In the genomic region with DNA sequence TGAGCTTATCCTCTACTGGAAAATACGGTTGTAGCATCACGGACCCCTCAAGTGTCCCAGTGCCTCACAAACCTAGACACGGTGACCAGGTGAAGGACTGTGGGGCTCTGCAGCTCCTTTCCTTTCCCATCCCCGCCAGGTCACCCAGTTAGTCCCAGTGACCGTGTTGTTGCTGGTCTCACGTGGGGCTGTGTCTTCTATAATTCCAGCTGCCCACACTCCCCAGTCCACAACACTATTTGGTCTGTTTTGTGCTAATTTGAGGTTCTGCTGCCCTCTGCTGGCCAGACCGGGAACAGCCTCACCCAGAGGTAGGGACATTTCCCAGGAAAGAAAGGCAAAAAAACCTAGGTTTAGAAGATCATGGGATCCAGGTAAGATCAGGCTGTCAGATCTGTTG, we compare ENCODE assay signal across 10 mouse cellular contexts.
DNase-seq lines count a peak whose midpoint lies in the region; ATAC-seq and TF ChIP-seq lines count a peak whose summit lies in the region.
"Had no signal": no experiment of that assay in that cellular context is flagged by ENCODE, and none has a peak within 500 bp of the region (broad histone marks: within the 10 kb centered on the region; RNA-seq: fewer than 3 reads in every experiment).

No protein-coding gene starts in this region.

- no peak for TF ChIP-seq POLR2A in cerebellum, adult 2 months (IDR thresholded peaks at IDR 0.05; ENCODE audit: borderline replicate concordance, insufficient read depth, low read length)

- H3K4me2 ChIP-seq in heart, embryonic 11.5 days: no peak overlapping the region
- H3K4me2 ChIP-seq in intestine, embryonic 16.5 days (ENCODE audit: low read depth, low read length): no peak overlapping the region
- H3K4me2 ChIP-seq in midbrain, embryonic 14.5 days (ENCODE audit: low read length): no peak overlapping the region

- no peaks in the 10 kb centered on the region; the same call in none of the 2 replicates for H3K4me1 ChIP-seq in heart, embryonic 11.5 days (ENCODE audit: control insufficient read depth, insufficient read depth, low read length)
- H3K4me1 ChIP-seq in cerebellum, adult 2 months (ENCODE audit: control insufficient read depth, insufficient read depth, low read length): no peaks in the 10 kb centered on the region
- H3K4me1 ChIP-seq in intestine, embryonic 16.5 days (ENCODE audit: control insufficient read depth, insufficient read depth, low read length): peaks cover 3% of the 10 kb centered on the region
- no peaks in the 10 kb centered on the region for H3K4me1 ChIP-seq in midbrain, embryonic 14.5 days (ENCODE audit: control insufficient read depth, insufficient read depth, low read length)

- no peak overlapping the region for H3K9ac ChIP-seq in heart, embryonic 11.5 days (ENCODE audit: low read depth, low read length)
- no peak overlapping the region for H3K9ac ChIP-seq in intestine, embryonic 16.5 days (ENCODE audit: low read depth, low read length)
- H3K9ac ChIP-seq in midbrain, embryonic 14.5 days (replicated peaks; ENCODE audit: low read length): no peak overlapping the region

- no peaks in the 10 kb centered on the region for H3K9me3 ChIP-seq in heart, embryonic 11.5 days (replicated peaks; ENCODE audit: control insufficient read depth, low read length)
- H3K9me3 ChIP-seq in intestine, embryonic 16.5 days (ENCODE audit: control insufficient read depth, low read length): no peaks in the 10 kb centered on the region
- H3K9me3 ChIP-seq in midbrain, embryonic 14.5 days (ENCODE audit: control insufficient read depth, low read length): no peaks in the 10 kb centered on the region

- 0 out of 2 replicates have a peak, but pooled peaks cover 3% of the 10 kb centered on the region for H3K36me3 ChIP-seq in heart, embryonic 11.5 days (ENCODE audit: control insufficient read depth, insufficient read depth, low read length)
- no peaks in the 10 kb centered on the region for H3K36me3 ChIP-seq in intestine, embryonic 16.5 days (ENCODE audit: control insufficient read depth, insufficient read depth, low read length)
- H3K36me3 ChIP-seq in midbrain, embryonic 14.5 days (ENCODE audit: control insufficient read depth, insufficient read depth, low read length): peaks cover 14% of the 10 kb centered on the region

- ATAC-seq in heart, embryonic 11.5 days (replicated peaks; ENCODE audit: insufficient number of reproducible peaks, low FRiP score, low TSS enrichment): no peak
- peak; percentile 56; the same call in 1 of the 2 replicates for ATAC-seq in frontal cortex, adult (ENCODE audit: low TSS enrichment)
- peak; percentile 39; the same call in 1 of the 2 replicates for ATAC-seq in intestine, embryonic 16.5 days
- ATAC-seq in midbrain, embryonic 14.5 days (ENCODE audit: low FRiP score, low TSS enrichment): peak; percentile 53; the same call in 1 of the 2 replicates
- ATAC-seq: Patski had no signal

- intact Hi-C loops in left cerebral cortex, postnatal 36 days (cut with DNase I): loop anchor here (1.0 to 10.0 kb wide), 3 partner anchors 117 to 425 kb away; partner anchors contain the start of gene Galnt2

- DNase-seq in heart, adult 11 months: peak; percentile 96
- DNase-seq in cerebellum, adult 2 months: peak; percentile 69 to 89
- DNase-seq in left cerebral cortex, postnatal 36 days (ENCODE audit: low spot score in 2 of 2): peak; percentile 75 to 83
- DNase-seq in midbrain, embryonic 14.5 days: peak; percentile 90
- peak; percentile 61 for DNase-seq in spleen, adult 12 weeks (ENCODE audit: low spot score)

- 38% methylated on average over 7 of the region's 7 CpGs for WGBS in heart, embryonic 11.5 days (ENCODE audit: insufficient replicate concordance)
- 35% methylated on average over 7 of the region's 7 CpGs for WGBS in cerebellum, adult 2 months
- 39% methylated on average over 7 of the region's 7 CpGs for WGBS in intestine, embryonic 16.5 days
- WGBS in midbrain, embryonic 14.5 days: 37% methylated on average over 7 of the region's 7 CpGs

- peak; percentile 97 for TF ChIP-seq CTCF in cerebellum, adult 2 months (IDR thresholded peaks at IDR 0.05; ENCODE audit: borderline replicate concordance, insufficient read depth, low read depth, low read length)

- H3K4me3 ChIP-seq in heart, embryonic 11.5 days (ENCODE audit: low read depth, low read length): no peak overlapping the region
- H3K4me3 ChIP-seq in cerebellum, adult 2 months (replicated peaks; ENCODE audit: insufficient read depth, low read depth, low read length): no peak overlapping the region
- H3K4me3 ChIP-seq in intestine, embryonic 16.5 days (ENCODE audit: low read length): no peak overlapping the region
- no peak overlapping the region for H3K4me3 ChIP-seq in midbrain, embryonic 14.5 days (replicated peaks; ENCODE audit: low read depth, low read length)
- H3K4me3 ChIP-seq: myocyte had no signal

- no peaks in the 10 kb centered on the region; the same call in 1 of the 2 replicates for H3K27me3 ChIP-seq in heart, embryonic 11.5 days (ENCODE audit: control insufficient read depth, insufficient read depth, low read length)
- no peaks in the 10 kb centered on the region for H3K27me3 ChIP-seq in cerebellum, adult 2 months (ENCODE audit: control insufficient read depth, insufficient read depth, low read length)
- no peaks in the 10 kb centered on the region for H3K27me3 ChIP-seq in intestine, embryonic 16.5 days (replicated peaks; ENCODE audit: control insufficient read depth, insufficient read depth, low read length)
- H3K27me3 ChIP-seq in midbrain, embryonic 14.5 days (ENCODE audit: control insufficient read depth, insufficient read depth, low read length): no peaks in the 10 kb centered on the region
- H3K27me3 ChIP-seq: Patski had no signal

- no peak overlapping the region for H3K27ac ChIP-seq in heart, embryonic 11.5 days (ENCODE audit: low read depth, low read length)
- H3K27ac ChIP-seq in cerebellum, adult 2 months (ENCODE audit: insufficient read depth, low read length): no peak overlapping the region
- H3K27ac ChIP-seq in intestine, embryonic 16.5 days (ENCODE audit: low read length): no peak overlapping the region
- no peak overlapping the region for H3K27ac ChIP-seq in midbrain, embryonic 14.5 days (replicated peaks; ENCODE audit: low read depth, low read length)
